Mouse (Mus musculus) thymus, adult 2 months (tissue): ENCODE results near the gene Gk5.

Experiments used
- CTCF ChIP-seq: fragments of 200-500 bp; IDR thresholded peaks from 2 replicates; pipeline ENCODE4 v1.5.1; 2012; ENCODE audit warnings: mild to moderate bottlenecking, control low read depth, low read length, moderate library complexity, borderline replicate concordance; ENCODE audit not compliant: control insufficient read depth, poor library complexity, insufficient read depth; ENCODE audit errors: extremely low read depth
- POLR2A ChIP-seq: fragments of 200-500 bp; IDR thresholded peaks from 2 replicates; pipeline ENCODE4 v1.6.1; 2012; ENCODE audit warnings: mild to moderate bottlenecking, low read length, control low read depth, moderate library complexity; ENCODE audit not compliant: control insufficient read depth, poor library complexity, insufficient read depth; ENCODE audit errors: extremely low read depth

DNA sequence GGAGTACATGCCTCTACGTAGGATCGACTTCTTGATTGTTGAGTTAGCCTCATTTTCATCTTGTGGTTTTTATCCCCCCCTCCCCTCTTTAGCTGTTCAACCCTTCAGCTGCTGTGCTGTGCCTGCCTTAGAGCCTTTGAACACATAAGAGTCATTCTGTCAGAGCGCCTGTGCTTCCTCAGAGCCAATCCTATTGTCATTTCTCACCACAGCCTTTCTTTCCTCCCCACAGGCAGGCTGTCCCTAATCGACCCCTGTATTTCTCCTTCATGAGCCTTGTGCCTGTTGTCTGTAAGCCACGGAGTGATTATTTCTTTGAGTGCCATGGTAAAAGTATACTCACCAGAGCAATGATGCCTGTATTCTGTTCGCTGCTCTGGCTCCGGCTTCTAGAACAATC, 16.3 kb downstream of the Gk5 start:
- TF ChIP-seq CTCF (no peak), POLR2A (no peak)
